Mouse (Mus musculus) gastrocnemius, postnatal 25 days (tissue): Measurements from ENCODE around the gene G6pc3. TPM values are rescaled to one million over a fixed set of nuclear protein-coding genes. Genes with fewer than 3 reads are reported as not detected.

Experiments used
- DNase-seq: peaks from one replicate; pipeline ENCODE4 v3.0.0; 2022
- total RNA-seq, 2 experiments: library from RNA; stranded (reverse); gene quantifications; 1 replicate in 1 of 2; 2 replicates in 1 of 2; pipeline ENCODE4 v1.2.3; 2021

Gene G6pc3
- total RNA-seq, 2 experiments from 2014 or later, result 37.8 to 44.5 TPM

GRCm38 (mm10) chr11:102217876-102218430, 28.5 kb downstream of the G6pc3 start:
- DNase-seq, result peak; percentile 16

GRCm38 (mm10) chr11:102218783-102219182, 29.4 kb downstream of the G6pc3 start:
- DNase-seq, result peak; percentile 97

- DNase-seq, result peak; percentile 58
Measured at GRCm38 (mm10) chr11:102219247-102219993, 30.0 kb downstream of the G6pc3 start.

GRCm38 (mm10) chr11:102219994-102220346, 30.6 kb downstream of the G6pc3 start:
- peak; percentile 86 for DNase-seq

GRCm38 (mm10) chr11:102220451-102220850, 31.0 kb downstream of the G6pc3 start:
- DNase-seq, result no peak

- no peak for DNase-seq
Measured at GRCm38 (mm10) chr11:102221243-102221953, 32.0 kb downstream of the G6pc3 start.

- DNase-seq, result no peak
Measured at GRCm38 (mm10) chr11:102221954-102222351, 32.5 kb downstream of the G6pc3 start.

- DNase-seq, result no peak
Measured at GRCm38 (mm10) chr11:102223166-102223565, 33.7 kb downstream of the G6pc3 start.

GRCm38 (mm10) chr11:102224686-102225085, 35.3 kb downstream of the G6pc3 start:
- DNase-seq, result peak; percentile 36

GRCm38 (mm10) chr11:102225221-102225620, 35.8 kb downstream of the G6pc3 start:
- no peak for DNase-seq

- DNase-seq, result no peak
Measured at GRCm38 (mm10) chr11:102226067-102226978, 36.9 kb downstream of the G6pc3 start.

GRCm38 (mm10) chr11:102227270-102228190, 38.1 kb downstream of the G6pc3 start:
- no peak for DNase-seq

GRCm38 (mm10) chr11:102228191-102228545, 38.7 kb downstream of the G6pc3 start:
- DNase-seq, result no peak

- DNase-seq, result no peak
Measured at GRCm38 (mm10) chr11:102228646-102229268, 39.3 kb downstream of the G6pc3 start.

GRCm38 (mm10) chr11:102229331-102229953, 40.0 kb downstream of the G6pc3 start:
- DNase-seq, result no peak

GRCm38 (mm10) chr11:102230006-102230741, 40.8 kb downstream of the G6pc3 start, which contains the start of gene Hdac5:
Gene Hdac5, minus strand, starts transcription at chr11:102230166.
- peak; percentile 97 for DNase-seq

GRCm38 (mm10) chr11:102236022-102236421, 46.6 kb downstream of the G6pc3 start:
- no peak for DNase-seq

GRCm38 (mm10) chr11:102240636-102241035, 51.2 kb downstream of the G6pc3 start:
- DNase-seq, result no peak

GRCm38 (mm10) chr11:102241246-102241645, 51.8 kb downstream of the G6pc3 start:
- no peak for DNase-seq
